Mouse (Mus musculus) forebrain, embryonic 13.5 days (tissue): ENCODE results near the gene Psmc6. TPM values are rescaled to one million over a fixed set of nuclear protein-coding genes. Genes with fewer than 3 reads are reported as not detected.
A peak's percentile ranks its signal among the peaks of the same experiment; 100 is the strongest.

Experiments used
- ATAC-seq: fragments of 200-750 bp; cut with Nextera tagmentation; 2 replicates; pipeline ENCODE4 v1.8.0; 2017
- H3K27ac ChIP-seq: fragments of 300-500 bp; sonication (generic); 2 replicates; pipeline ENCODE4 v1.5.1; 2015; ENCODE audit warnings: inconsistent platforms, mild to moderate bottlenecking, moderate library complexity
- H3K27me3 ChIP-seq: fragments of 300-500 bp; sonication (generic); 2 replicates; pipeline ENCODE4 v1.6.1; 2015; ENCODE audit warnings: mild to moderate bottlenecking, inconsistent platforms
- H3K36me3 ChIP-seq: fragments of 300-500 bp; sonication (generic); 2 replicates; pipeline ENCODE4 v1.6.1; 2015; ENCODE audit warnings: mild to moderate bottlenecking, inconsistent platforms; ENCODE audit not compliant: poor library complexity, severe bottlenecking
- H3K4me1 ChIP-seq: fragments of 300-500 bp; sonication (generic); 2 replicates; pipeline ENCODE4 v1.6.1; 2015; ENCODE audit warnings: inconsistent platforms
- H3K4me2 ChIP-seq: fragments of 300-500 bp; sonication (generic); 2 replicates; pipeline ENCODE4 v1.6.1; 2015; ENCODE audit warnings: inconsistent platforms, mild to moderate bottlenecking, moderate library complexity
- H3K4me3 ChIP-seq: fragments of 300-500 bp; sonication (generic); 2 replicates; pipeline ENCODE4 v1.5.1; 2015; ENCODE audit warnings: mild to moderate bottlenecking, inconsistent platforms
- H3K9ac ChIP-seq: fragments of 300-500 bp; sonication (generic); 2 replicates; pipeline ENCODE4 v1.6.1; 2015; ENCODE audit warnings: mild to moderate bottlenecking, inconsistent platforms
- H3K9me3 ChIP-seq: fragments of 300-500 bp; sonication (generic); replicated peaks from 2 replicates; pipeline ENCODE4 v1.6.1; 2016; ENCODE audit warnings: inconsistent platforms
- whole genome bisulfite sequencing: fragments of 180-500 bp; shearing (Covaris S2); methylation state at CpG from one replicate; pipeline ENCODE4 v1.1.7; 2015; 5-methylcytosine and 5-hydroxymethylcytosine counted together
- polyA plus RNA-seq: library from polyadenylated mRNA; unstranded; fragments of >200 nt; fragmentation: Nextera tagmentation; extraction: Ambion mirVana; gene quantifications from 2 replicates; pipeline ENCODE4 v1.2.1, GENCODE M21; 2015

Psmc6 gene
- polyA plus RNA-seq, 1 experiment from 2014 or later = 220 TPM

DNA sequence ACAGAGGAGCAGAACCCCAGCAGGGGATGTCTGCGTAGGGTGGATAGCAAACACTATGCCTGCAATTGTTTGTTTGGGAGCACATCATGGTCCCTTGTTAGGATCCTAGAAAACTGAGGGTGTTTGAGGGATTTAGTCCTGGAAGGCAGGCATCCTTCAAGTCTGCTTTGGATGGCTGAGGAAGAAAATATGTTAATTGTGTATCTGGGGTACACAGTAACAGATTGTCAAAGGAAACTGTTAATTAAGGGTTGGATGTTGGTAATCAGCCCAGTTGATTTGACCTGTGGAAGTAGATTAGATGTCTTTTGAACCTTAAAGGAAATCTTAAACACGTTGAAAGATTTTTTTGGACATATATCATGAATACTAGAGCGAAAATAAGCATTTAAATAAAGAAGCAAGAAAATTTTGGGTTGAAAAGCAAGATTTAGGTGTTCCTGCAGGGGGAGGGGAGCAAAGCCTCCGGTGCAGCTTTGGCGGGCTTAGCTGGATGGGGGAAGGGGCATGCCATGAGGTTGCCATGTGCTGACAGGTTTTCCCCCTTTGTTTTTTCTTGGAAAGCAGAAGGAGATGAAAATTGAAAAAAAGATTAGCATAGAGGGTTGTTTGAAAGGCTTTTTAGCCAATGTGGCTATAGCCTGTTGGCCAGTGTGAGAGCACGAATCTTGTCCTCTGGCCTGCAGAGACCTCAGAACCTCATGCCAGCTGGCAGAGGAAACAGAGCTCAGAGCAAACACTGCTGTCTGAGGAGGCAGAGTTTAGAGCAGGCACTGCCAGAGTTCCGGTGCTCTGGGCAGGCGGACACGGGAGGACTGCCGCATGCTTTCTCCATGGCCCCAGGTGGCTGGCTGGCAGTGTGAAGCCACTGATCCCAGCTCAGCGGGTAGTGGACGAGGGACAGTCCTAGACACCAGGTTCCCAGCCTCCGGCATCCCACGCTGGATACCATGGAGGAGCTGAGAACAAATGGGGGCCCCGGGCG lies 34.9 kb downstream of the Psmc6 start:
- 70% methylated on average over 16 of the region's 16 CpGs for WGBS
- H3K36me3 ChIP-seq = peaks cover 7% of the 10 kb centered on the region
- peak overlapping the region; percentile 75 for H3K27ac ChIP-seq
- ATAC-seq = peak; percentile 85
- peaks cover 11% of the 10 kb centered on the region for H3K4me1 ChIP-seq
- H3K9me3 ChIP-seq = no peaks in the 10 kb centered on the region
- H3K4me2 ChIP-seq = peak overlapping the region; percentile 20
- H3K27me3 ChIP-seq = no peaks in the 10 kb centered on the region
- H3K4me3 ChIP-seq = no peak overlapping the region
- no peak overlapping the region for H3K9ac ChIP-seq

DNA sequence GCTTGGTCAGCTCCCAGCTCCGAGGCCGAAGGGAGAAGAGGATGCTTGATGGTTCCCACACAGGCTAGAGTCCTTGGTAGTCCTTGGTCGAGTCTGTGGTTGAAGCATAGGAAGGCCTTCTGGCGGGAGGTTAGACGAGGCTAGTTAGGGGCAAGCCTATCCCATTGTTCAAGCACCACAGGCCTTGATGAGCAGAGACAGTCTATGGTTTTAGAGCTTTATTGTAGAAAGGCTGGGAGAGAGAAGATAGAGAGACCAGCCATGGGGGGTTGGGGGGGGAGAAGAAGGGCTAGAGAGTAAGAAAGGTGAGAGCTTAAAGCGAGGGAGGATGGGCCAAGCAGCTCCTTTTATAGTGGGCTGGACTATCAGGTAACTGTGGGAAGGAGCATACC lies 35.6 kb downstream of the Psmc6 start:
- H3K27me3 ChIP-seq = no peaks in the 10 kb centered on the region
- peak overlapping the region; percentile 75 for H3K27ac ChIP-seq
- no peak overlapping the region for H3K4me2 ChIP-seq
- WGBS = 89% methylated on average over 6 of the region's 6 CpGs
- H3K4me3 ChIP-seq = no peak overlapping the region
- peaks cover 11% of the 10 kb centered on the region for H3K4me1 ChIP-seq
- no peak overlapping the region for H3K9ac ChIP-seq
- no peaks in the 10 kb centered on the region for H3K9me3 ChIP-seq
- ATAC-seq = no peak
- H3K36me3 ChIP-seq = peaks cover 10% of the 10 kb centered on the region

DNA sequence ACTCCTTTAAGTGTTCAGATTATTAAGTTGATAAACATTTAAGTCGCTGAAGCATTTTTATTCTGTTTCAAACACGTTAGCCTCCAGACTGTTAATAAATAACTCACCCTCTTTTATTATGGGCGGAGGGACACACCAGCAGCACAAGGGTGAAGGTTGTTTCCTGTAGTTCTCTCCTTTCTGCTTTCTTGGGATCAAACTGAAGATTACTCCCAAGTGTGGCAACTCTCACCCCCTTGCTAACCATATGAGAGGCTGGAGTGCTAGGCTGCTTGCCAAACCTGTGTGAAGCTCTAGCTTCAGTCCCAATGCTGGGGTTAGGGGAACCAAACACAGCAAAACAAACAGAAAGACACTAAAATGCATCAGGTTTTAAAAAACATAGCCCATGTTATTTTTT lies 49.2 kb downstream of the Psmc6 start:
- no peak overlapping the region for H3K4me2 ChIP-seq
- ATAC-seq = no peak
- H3K9ac ChIP-seq = no peak overlapping the region
- no peaks in the 10 kb centered on the region for H3K27me3 ChIP-seq
- peaks cover 26% of the 10 kb centered on the region for H3K36me3 ChIP-seq
- no peak overlapping the region for H3K4me3 ChIP-seq
- no peaks in the 10 kb centered on the region for H3K4me1 ChIP-seq
- H3K9me3 ChIP-seq = no peaks in the 10 kb centered on the region
- 94% methylated on average over 3 of the region's 3 CpGs for WGBS
- H3K27ac ChIP-seq = no peak overlapping the region

DNA sequence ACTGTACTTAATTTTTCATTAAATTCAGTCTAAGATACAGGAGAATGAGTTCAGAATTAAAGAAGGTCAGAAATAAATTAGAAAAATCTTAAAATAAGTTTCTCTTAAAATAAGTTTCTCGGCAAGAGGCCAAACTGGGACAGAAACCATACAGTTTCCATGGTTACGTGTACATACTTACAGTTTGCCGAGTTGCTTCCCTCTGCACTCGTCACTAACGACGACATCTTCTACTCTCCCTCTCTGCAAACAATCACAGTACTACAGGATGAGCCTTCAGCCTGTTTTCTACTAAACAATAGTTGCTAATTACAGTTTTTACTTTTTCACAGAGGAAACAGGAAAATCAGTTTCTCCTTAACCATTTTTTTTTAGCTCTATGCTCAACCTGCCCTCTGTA lies 51.2 kb downstream of the Psmc6 start:
- Histone ChIP-seq H3K27ac (no peak overlapping the region), H3K9me3 (no peaks in the 10 kb centered on the region), H3K4me2 (no peak overlapping the region), H3K4me3 (no peak overlapping the region), H3K4me1 (no peaks in the 10 kb centered on the region), H3K27me3 (no peaks in the 10 kb centered on the region), H3K9ac (no peak overlapping the region), H3K36me3 (peaks cover 26% of the 10 kb centered on the region)
- WGBS = 83% methylated on average over 6 of the region's 6 CpGs
- no peak for ATAC-seq

DNA sequence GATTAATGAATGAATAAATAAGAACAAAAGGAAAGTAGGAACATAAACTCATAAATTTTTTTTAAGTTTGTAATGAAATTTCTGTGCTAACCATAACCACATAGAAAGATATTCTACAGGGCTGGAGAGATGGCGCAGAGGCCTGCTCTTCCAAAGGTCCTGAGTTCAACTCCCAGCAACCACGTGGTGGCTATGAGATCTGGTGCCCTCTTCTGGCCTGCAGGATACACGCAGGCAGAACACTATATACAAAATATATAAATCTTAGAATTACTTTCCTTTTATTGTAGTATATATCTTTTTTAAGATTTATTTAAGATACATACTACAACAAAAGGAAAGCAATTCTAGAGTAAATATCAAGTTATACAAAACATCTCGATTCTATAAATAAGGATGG lies 53.3 kb downstream of the Psmc6 start:
- Histone ChIP-seq H3K4me1 (peaks cover 6% of the 10 kb centered on the region), H3K27ac (no peak overlapping the region), H3K27me3 (no peaks in the 10 kb centered on the region), H3K4me2 (no peak overlapping the region), H3K4me3 (no peak overlapping the region), H3K9me3 (no peaks in the 10 kb centered on the region), H3K9ac (no peak overlapping the region), H3K36me3 (peaks cover 26% of the 10 kb centered on the region)
- WGBS = 82% methylated on average over 4 of the region's 4 CpGs
- no peak for ATAC-seq

DNA sequence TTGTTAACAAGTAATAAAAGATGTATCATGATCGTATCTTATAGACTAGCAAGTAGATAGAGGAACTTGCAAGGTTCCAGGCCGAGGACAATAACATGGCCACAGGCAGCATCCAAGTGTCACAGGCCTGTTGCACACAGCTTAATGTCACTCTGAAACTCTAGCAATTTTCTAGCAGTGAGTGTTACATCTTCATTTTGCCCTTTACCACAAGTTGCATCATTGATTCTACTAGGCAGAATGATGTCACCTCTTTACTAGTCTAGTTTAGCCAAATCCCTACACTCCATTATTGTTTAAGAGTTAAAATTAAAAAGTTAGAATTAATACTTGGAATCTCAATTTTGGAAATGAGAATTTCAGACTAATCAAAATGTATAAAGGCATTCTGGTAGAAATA lies 56.0 kb downstream of the Psmc6 start:
- no peak for ATAC-seq
- Histone ChIP-seq H3K27me3 (no peaks in the 10 kb centered on the region), H3K4me3 (no peak overlapping the region), H3K4me1 (peaks cover 13% of the 10 kb centered on the region), H3K4me2 (no peak overlapping the region), H3K27ac (no peak overlapping the region), H3K9me3 (no peaks in the 10 kb centered on the region), H3K9ac (no peak overlapping the region), H3K36me3 (peaks cover 7% of the 10 kb centered on the region)
- 93% methylated on average over 2 of the region's 2 CpGs for WGBS

DNA sequence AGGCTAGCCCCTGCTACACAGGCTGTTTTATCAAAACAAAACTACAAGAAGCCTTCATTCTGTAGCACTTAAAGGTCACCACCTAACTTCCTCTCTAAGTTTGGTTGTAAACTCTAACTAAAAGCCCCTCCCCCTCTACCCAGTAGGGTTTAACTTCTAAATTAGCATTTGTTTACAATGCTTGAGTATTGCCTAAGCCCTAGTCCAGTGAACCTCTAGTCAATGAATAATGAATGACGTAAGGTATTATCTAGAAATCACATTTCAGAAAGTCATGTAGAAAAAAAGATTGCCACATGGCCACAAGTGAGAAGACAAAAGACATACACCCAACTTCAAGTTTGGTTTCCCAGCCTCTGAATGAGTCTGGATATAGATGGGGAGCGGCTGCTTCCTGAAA lies 57.9 kb downstream of the Psmc6 start:
- H3K9ac ChIP-seq = no peak overlapping the region
- WGBS = 15% methylated on average over 2 of the region's 2 CpGs
- no peak for ATAC-seq
- no peak overlapping the region for H3K27ac ChIP-seq
- peak overlapping the region; percentile 78 for H3K4me3 ChIP-seq
- H3K36me3 ChIP-seq = no peaks in the 10 kb centered on the region
- peak overlapping the region; percentile 86 for H3K4me2 ChIP-seq
- H3K9me3 ChIP-seq = no peaks in the 10 kb centered on the region
- peaks cover 13% of the 10 kb centered on the region for H3K4me1 ChIP-seq
- H3K27me3 ChIP-seq = no peaks in the 10 kb centered on the region

DNA sequence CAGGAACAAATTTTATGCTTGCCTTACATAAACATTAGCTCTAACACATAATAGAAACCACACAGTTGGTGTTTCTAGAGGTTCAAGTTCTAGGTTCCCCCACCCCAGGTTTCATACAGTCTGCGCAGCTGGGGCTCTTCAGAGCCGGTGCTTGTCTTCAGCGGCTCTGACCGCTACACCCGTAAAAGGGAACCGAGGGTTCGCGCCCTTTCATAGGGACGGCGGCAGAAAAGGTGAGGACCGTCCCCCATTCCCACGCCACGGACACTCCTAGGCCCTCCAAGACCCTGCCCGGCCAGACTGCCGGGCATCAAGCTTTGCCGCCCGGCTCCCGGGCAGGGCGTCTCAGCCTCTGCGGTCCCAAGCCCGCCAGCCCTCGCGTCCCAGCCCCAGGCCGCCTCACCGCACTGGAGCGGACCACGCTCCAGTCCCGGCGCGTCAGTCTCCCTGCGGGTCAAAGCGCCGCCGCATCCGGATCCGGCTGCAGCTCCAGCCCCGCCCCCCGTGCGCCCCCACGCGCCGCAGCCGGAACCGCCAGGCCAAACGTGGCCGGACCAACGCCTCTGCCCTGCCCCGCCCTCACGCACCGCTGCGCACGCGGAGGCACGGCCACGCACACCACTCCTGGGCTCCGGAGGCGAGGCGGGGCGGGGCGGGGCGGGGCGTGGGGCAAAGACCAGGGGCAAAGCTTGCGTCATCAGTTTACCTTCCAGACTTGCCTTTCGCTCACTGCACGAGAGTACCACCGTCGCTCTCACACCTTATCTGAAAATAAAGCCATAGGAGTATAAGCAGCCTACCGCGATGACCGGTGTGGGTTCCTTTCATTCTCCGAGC lies 59.0 kb downstream of the Psmc6 start:
- Histone ChIP-seq H3K4me2 (peak overlapping the region; percentile 86), H3K9me3 (no peaks in the 10 kb centered on the region), H3K4me1 (peaks cover 13% of the 10 kb centered on the region), H3K36me3 (no peaks in the 10 kb centered on the region), H3K27ac (peak overlapping the region; percentile 44), H3K9ac (peak overlapping the region; percentile 90), H3K4me3 (peak overlapping the region; percentile 78), H3K27me3 (no peaks in the 10 kb centered on the region)
- WGBS = under 1% methylated on average over 62 of the region's 71 CpGs
- peak; percentile 95 for ATAC-seq

DNA sequence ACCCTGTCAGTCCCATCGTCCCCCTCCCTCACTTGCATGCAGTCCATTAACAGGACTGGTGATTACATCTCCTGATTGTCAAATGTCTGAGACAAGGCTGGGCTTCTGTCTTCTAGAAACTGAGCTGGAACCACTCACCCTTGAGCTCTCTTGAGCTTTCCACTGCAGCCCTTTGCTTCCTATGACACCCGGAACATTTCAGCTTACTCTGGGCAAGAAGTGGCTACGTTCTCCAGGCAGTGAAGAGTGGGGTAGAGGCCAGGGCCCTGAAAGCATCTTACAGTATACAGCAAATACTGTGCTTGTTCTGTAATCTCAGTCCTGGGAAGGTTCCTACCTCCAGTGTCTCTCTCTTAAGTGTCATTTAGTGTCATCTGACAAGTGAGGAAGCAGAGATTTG lies 59.6 kb downstream of the Psmc6 start:
- no peak; the same call in 1 of the 2 replicates for ATAC-seq
- WGBS = 29% methylated on average over 3 of the region's 3 CpGs

More for the DNA sequence above, 59.6 kb downstream of the Psmc6 start:
- Histone ChIP-seq H3K4me3 (peak overlapping the region; percentile 78), H3K4me1 (peaks cover 13% of the 10 kb centered on the region), H3K4me2 (peak overlapping the region; percentile 86), H3K27ac (peak overlapping the region; percentile 44; the same call in 1 of the 2 replicates), H3K36me3 (no peaks in the 10 kb centered on the region), H3K27me3 (no peaks in the 10 kb centered on the region), H3K9ac (peak overlapping the region; percentile 90), H3K9me3 (no peaks in the 10 kb centered on the region)

Other genes with a start within 250 kb of the Psmc6 start
- gene Gpr137c, start 110.1 kb upstream of the Psmc6 start, polyA plus RNA-seq = 12.1 and 12.5 TPM in 2 replicates
- 25.6 and 26.1 TPM in 2 replicates for gene Txndc16, start 109.5 kb upstream of the Psmc6 start, polyA plus RNA-seq
- 23.7 and 31.7 TPM in 2 replicates for gene Ero1l, start 11.0 kb upstream of the Psmc6 start, polyA plus RNA-seq
- gene Styx, start 21.3 kb downstream of the Psmc6 start, polyA plus RNA-seq = 49.3 and 50.9 TPM in 2 replicates
- 24.1 and 25.0 TPM in 2 replicates for gene Gnpnat1, start 75.1 kb downstream of the Psmc6 start, polyA plus RNA-seq
- 60.5 and 62.9 TPM in 2 replicates for gene Fermt2, start 200.3 kb downstream of the Psmc6 start, polyA plus RNA-seq